Mouse (Mus musculus): ENCODE data around the gene Pde6d. TPM values are rescaled to one million over a fixed set of nuclear protein-coding genes. Genes with fewer than 3 reads are reported as not detected.
"Not testable (repeated sequence)": the region's sequence is repeated elsewhere in the genome, so short reads cannot be mapped to it uniquely, and the experiment has no call there.

Gene Pde6d
- polyA plus RNA-seq, 1 experiment from 2014 or later = 88.0 TPM

- Histone ChIP-seq H3K27me3 (ENCODE audit: control insufficient read depth, insufficient read depth, low read length) (no peaks in the 10 kb centered on the region), H3K9ac (ENCODE audit: low read length) (no peak overlapping the region), H3K36me3 (ENCODE audit: control insufficient read depth, insufficient read depth, low read length) (no peaks in the 10 kb centered on the region; the same call in 1 of the 2 replicates), H3K9me3 (ENCODE audit: control insufficient read depth, low read length) (no peaks in the 10 kb centered on the region), H3K4me3 (ENCODE audit: low read depth, low read length) (no peak overlapping the region), H3K4me1 (replicated peaks; ENCODE audit: control insufficient read depth, insufficient read depth, low read length) (no peaks in the 10 kb centered on the region), H3K27ac (ENCODE audit: low read depth, low read length) (no peak overlapping the region), H3K4me2 (ENCODE audit: low read depth, low read length, severe bottlenecking) (no peak overlapping the region)
- DNase-seq (ENCODE audit: low spot score) (no peak), ATAC-seq (replicated peaks; ENCODE audit: low FRiP score) (no peak)
- WGBS = 80% methylated on average over 3 of the region's 3 CpGs
These were observed 26.8 kb downstream of the Pde6d start for GRCm38 (mm10) chr1:86555665-86556064.

GRCm38 (mm10) chr1:86551877-86552276 is 30.6 kb downstream of the Pde6d start:
- Histone ChIP-seq H3K4me3 (ENCODE audit: low read depth, low read length) (no peak overlapping the region), H3K9me3 (ENCODE audit: control insufficient read depth, low read length) (no peaks in the 10 kb centered on the region), H3K4me1 (replicated peaks; ENCODE audit: control insufficient read depth, insufficient read depth, low read length) (no peaks in the 10 kb centered on the region), H3K27me3 (ENCODE audit: control insufficient read depth, insufficient read depth, low read length) (no peaks in the 10 kb centered on the region), H3K36me3 (ENCODE audit: control insufficient read depth, insufficient read depth, low read length) (no peaks in the 10 kb centered on the region; the same call in 1 of the 2 replicates), H3K9ac (ENCODE audit: low read length) (no peak overlapping the region), H3K4me2 (ENCODE audit: low read depth, low read length, severe bottlenecking) (no peak overlapping the region), H3K27ac (ENCODE audit: low read depth, low read length) (no peak overlapping the region)
- DNase-seq (ENCODE audit: low spot score) = no peak
- no peak for ATAC-seq (replicated peaks; ENCODE audit: low FRiP score)
- WGBS = 22% methylated on average over 2 of the region's 2 CpGs

- WGBS = 71% methylated on average over 4 of the region's 4 CpGs
- H3K9ac ChIP-seq (ENCODE audit: low read length) = no peak overlapping the region
- no peaks in the 10 kb centered on the region for H3K9me3 ChIP-seq (ENCODE audit: control insufficient read depth, low read length)
- no peak overlapping the region for H3K4me2 ChIP-seq (ENCODE audit: low read depth, low read length, severe bottlenecking)
- ATAC-seq (replicated peaks; ENCODE audit: low FRiP score) = no peak
- H3K27me3 ChIP-seq (ENCODE audit: control insufficient read depth, insufficient read depth, low read length) = no peaks in the 10 kb centered on the region
- no peak overlapping the region for H3K27ac ChIP-seq (ENCODE audit: low read depth, low read length)
- DNase-seq (ENCODE audit: low spot score) = no peak
- H3K4me3 ChIP-seq (ENCODE audit: low read depth, low read length) = no peak overlapping the region
- no peaks in the 10 kb centered on the region for H3K4me1 ChIP-seq (replicated peaks; ENCODE audit: control insufficient read depth, insufficient read depth, low read length)
- H3K36me3 ChIP-seq (ENCODE audit: control insufficient read depth, insufficient read depth, low read length) = no peaks in the 10 kb centered on the region
These were observed 31.1 kb downstream of the Pde6d start for GRCm38 (mm10) chr1:86551299-86551698.

GRCm38 (mm10) chr1:86546797-86547196 is 35.6 kb downstream of the Pde6d start:
- H3K9me3 ChIP-seq (ENCODE audit: control insufficient read depth, low read length) = no peaks in the 10 kb centered on the region
- no peak overlapping the region for H3K27ac ChIP-seq (ENCODE audit: low read depth, low read length)
- H3K4me1 ChIP-seq (replicated peaks; ENCODE audit: control insufficient read depth, insufficient read depth, low read length) = no peaks in the 10 kb centered on the region
- no peak overlapping the region for H3K4me3 ChIP-seq (ENCODE audit: low read depth, low read length)
- DNase-seq (ENCODE audit: low spot score) (no peak), ATAC-seq (replicated peaks; ENCODE audit: low FRiP score) (no peak)
- 32% methylated on average over 3 of the region's 3 CpGs for WGBS
- no peaks in the 10 kb centered on the region; the same call in 1 of the 2 replicates for H3K36me3 ChIP-seq (ENCODE audit: control insufficient read depth, insufficient read depth, low read length)
- no peak overlapping the region for H3K9ac ChIP-seq (ENCODE audit: low read length)
- H3K27me3 ChIP-seq (ENCODE audit: control insufficient read depth, insufficient read depth, low read length) = no peaks in the 10 kb centered on the region
- H3K4me2 ChIP-seq (ENCODE audit: low read depth, low read length, severe bottlenecking) = no peak overlapping the region

GRCm38 (mm10) chr1:86542584-86542983 is 39.8 kb downstream of the Pde6d start:
- 90% methylated on average over 2 of the region's 2 CpGs for WGBS
- no peak overlapping the region for H3K9ac ChIP-seq (ENCODE audit: low read length)
- ATAC-seq (replicated peaks; ENCODE audit: low FRiP score) (no peak), DNase-seq (ENCODE audit: low spot score) (no peak)
- H3K27me3 ChIP-seq (ENCODE audit: control insufficient read depth, insufficient read depth, low read length) = no peaks in the 10 kb centered on the region
- no peak overlapping the region for H3K4me3 ChIP-seq (ENCODE audit: low read depth, low read length)
- no peak overlapping the region for H3K27ac ChIP-seq (ENCODE audit: low read depth, low read length)
- H3K4me2 ChIP-seq (ENCODE audit: low read depth, low read length, severe bottlenecking) = no peak overlapping the region
- no peaks in the 10 kb centered on the region; the same call in 1 of the 2 replicates for H3K36me3 ChIP-seq (ENCODE audit: control insufficient read depth, insufficient read depth, low read length)
- H3K9me3 ChIP-seq (ENCODE audit: control insufficient read depth, low read length) = no peaks in the 10 kb centered on the region
- H3K4me1 ChIP-seq (replicated peaks; ENCODE audit: control insufficient read depth, insufficient read depth, low read length) = no peaks in the 10 kb centered on the region

- H3K4me3 ChIP-seq (ENCODE audit: low read depth, low read length); H3K9ac ChIP-seq (ENCODE audit: low read length); H3K4me2 ChIP-seq (ENCODE audit: low read depth, low read length, severe bottlenecking); H3K4me1 ChIP-seq (replicated peaks; ENCODE audit: control insufficient read depth, insufficient read depth, low read length); ATAC-seq (replicated peaks; ENCODE audit: low FRiP score); DNase-seq (ENCODE audit: low spot score); H3K27ac ChIP-seq (ENCODE audit: low read depth, low read length); H3K9me3 ChIP-seq (ENCODE audit: control insufficient read depth, low read length); H3K36me3 ChIP-seq (ENCODE audit: control insufficient read depth, insufficient read depth, low read length); H3K27me3 ChIP-seq (ENCODE audit: control insufficient read depth, insufficient read depth, low read length): not testable (repeated sequence)
- WGBS = 94% methylated on average over 12 of the region's 12 CpGs
These were observed 42.8 kb downstream of the Pde6d start for GRCm38 (mm10) chr1:86539583-86539982.

- Histone ChIP-seq H3K4me2 (ENCODE audit: low read depth, low read length, severe bottlenecking) (no peak overlapping the region), H3K4me1 (replicated peaks; ENCODE audit: control insufficient read depth, insufficient read depth, low read length) (no peaks in the 10 kb centered on the region), H3K4me3 (ENCODE audit: low read depth, low read length) (no peak overlapping the region), H3K27ac (ENCODE audit: low read depth, low read length) (no peak overlapping the region), H3K9me3 (ENCODE audit: control insufficient read depth, low read length) (no peaks in the 10 kb centered on the region), H3K27me3 (ENCODE audit: control insufficient read depth, insufficient read depth, low read length) (no peaks in the 10 kb centered on the region), H3K9ac (ENCODE audit: low read length) (no peak overlapping the region), H3K36me3 (ENCODE audit: control insufficient read depth, insufficient read depth, low read length) (no peaks in the 10 kb centered on the region; the same call in 1 of the 2 replicates)
- DNase-seq (ENCODE audit: low spot score) (peak; percentile 54), ATAC-seq (replicated peaks; ENCODE audit: low FRiP score) (no peak)
- WGBS = 68% methylated on average over 3 of the region's 3 CpGs
These were observed 44.0 kb downstream of the Pde6d start for GRCm38 (mm10) chr1:86538383-86538782.

- peak; percentile 51 for DNase-seq (ENCODE audit: low spot score)
These were observed 48.9 kb downstream of the Pde6d start for GRCm38 (mm10) chr1:86533411-86534130.

More at GRCm38 (mm10) chr1:86533411-86534130, 48.9 kb downstream of the Pde6d start:
- no peak overlapping the region for H3K4me2 ChIP-seq (ENCODE audit: low read depth, low read length, severe bottlenecking)
- H3K4me3 ChIP-seq (ENCODE audit: low read depth, low read length) = no peak overlapping the region
- H3K36me3 ChIP-seq (ENCODE audit: control insufficient read depth, insufficient read depth, low read length) = peaks cover 13% of the 10 kb centered on the region; the same call in 1 of the 2 replicates
- H3K27ac ChIP-seq (ENCODE audit: low read depth, low read length) = no peak overlapping the region
- 93% methylated on average over 6 of the region's 6 CpGs for WGBS
- H3K9me3 ChIP-seq (ENCODE audit: control insufficient read depth, low read length) = no peaks in the 10 kb centered on the region
- H3K27me3 ChIP-seq (ENCODE audit: control insufficient read depth, insufficient read depth, low read length) = no peaks in the 10 kb centered on the region
- no peak for ATAC-seq (replicated peaks; ENCODE audit: low FRiP score)
- peaks cover 11% of the 10 kb centered on the region for H3K4me1 ChIP-seq (replicated peaks; ENCODE audit: control insufficient read depth, insufficient read depth, low read length)
- no peak overlapping the region for H3K9ac ChIP-seq (ENCODE audit: low read length)

Measured in forebrain, embryonic 11.5 days (tissue).